Mouse (Mus musculus): ENCODE measurements around the gene Raver1. TPM values are rescaled to one million over a fixed set of nuclear protein-coding genes. Genes with fewer than 3 reads are reported as not detected.

Raver1 gene
- total RNA-seq, 2 experiments from 2014 or later = 36.1 to 37.6 TPM

DNA sequence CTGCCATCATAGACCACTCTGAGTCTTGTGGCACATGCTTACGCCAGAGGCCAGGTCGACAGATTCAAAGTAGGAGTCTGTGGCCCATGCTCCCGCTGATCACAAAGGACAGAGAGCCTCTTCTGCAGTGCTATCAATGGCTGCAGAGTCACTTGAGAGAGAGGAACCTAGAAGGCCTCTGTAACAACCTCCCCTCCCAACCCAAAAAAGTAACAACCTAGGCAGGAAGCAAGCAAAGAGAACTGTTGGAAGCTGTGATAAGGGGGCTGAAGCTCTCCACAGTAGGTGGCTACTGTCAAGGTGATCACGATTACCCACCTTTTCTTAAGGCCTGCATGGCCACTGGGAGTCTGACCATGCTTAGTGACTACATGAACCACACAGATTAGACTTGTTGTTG lies 48.2 kb downstream of the Raver1 start:
- DNase-seq (ENCODE audit: low spot score in 2 of 2) = no peak

DNA sequence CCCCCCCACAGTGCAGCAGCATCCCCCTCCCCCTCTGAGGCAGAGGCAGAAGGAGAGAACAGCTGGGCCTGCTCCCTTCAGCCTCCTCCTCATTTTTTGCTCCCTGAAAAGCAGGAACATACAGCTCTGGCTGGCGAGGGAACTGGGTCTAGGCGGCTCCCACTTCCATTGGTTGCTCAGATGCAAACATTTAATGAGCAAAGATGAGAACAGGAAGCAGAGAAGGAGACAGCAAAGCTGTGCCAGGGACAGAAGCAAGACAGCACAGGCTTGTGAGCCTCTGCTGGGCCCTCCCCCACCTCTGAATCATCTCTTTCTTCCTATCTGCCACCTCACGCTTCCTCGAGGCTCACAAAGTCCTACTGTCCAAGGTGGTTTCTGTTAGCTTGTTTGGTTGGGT lies 50.5 kb downstream of the Raver1 start:
- DNase-seq (ENCODE audit: low spot score in 2 of 2) = peak in 1 of 2 experiments; percentile 54

- DNase-seq (ENCODE audit: low spot score in 2 of 2) = no peak
These were observed 52.0 kb downstream of the Raver1 start for GRCm38 (mm10) chr9:21039779-21040178.

DNA sequence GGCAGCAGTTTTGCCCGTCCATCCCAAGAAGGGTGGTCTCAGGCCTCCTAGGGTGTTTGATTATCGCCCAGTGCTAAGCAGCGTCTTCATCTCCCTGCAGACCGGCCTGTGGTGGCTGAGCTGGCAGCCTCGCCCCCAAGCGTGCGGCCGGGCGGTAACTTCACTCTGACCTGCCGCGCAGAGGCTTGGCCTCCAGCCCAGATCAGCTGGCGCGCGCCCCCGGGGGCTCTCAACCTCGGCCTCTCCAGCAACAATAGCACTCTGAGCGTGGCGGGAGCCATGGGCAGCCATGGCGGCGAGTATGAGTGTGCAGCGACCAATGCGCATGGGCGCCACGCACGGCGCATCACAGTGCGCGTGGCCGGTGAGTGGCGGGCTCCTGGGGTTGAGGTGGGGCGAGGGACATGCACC lies 54.3 kb downstream of the Raver1 start:
- DNase-seq (ENCODE audit: low spot score in 2 of 2) = peak; percentile 59 to 68

DNA sequence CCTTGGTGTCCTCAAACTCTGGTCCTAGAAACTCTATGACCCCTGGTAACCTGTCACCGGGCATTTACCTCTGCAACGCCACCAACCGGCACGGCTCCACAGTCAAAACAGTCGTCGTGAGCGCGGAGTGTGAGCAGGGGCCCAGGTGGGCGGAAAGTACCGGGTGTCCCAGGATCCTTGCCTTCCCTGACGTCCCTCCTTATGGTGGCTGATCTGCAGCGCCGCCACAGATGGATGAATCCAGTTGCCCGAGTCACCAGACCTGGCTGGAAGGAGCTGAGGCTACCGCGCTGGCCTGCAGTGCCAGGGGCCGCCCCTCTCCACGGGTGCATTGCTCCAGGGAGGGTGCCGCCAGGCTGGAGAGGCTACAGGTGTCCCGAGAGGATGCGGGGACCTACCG lies 55.1 kb downstream of the Raver1 start:
- DNase-seq (ENCODE audit: low spot score in 2 of 2) = peak in 1 of 2 experiments; percentile 46

- DNase-seq (ENCODE audit: low spot score in 2 of 2) = peak; percentile 22 to 24
These were observed 55.6 kb downstream of the Raver1 start for GRCm38 (mm10) chr9:21036161-21036560.

GRCm38 (mm10) chr9:21035586-21035985 lies 56.2 kb downstream of the Raver1 start:
- DNase-seq (ENCODE audit: low spot score in 2 of 2) = peak in 1 of 2 experiments; percentile 27

GRCm38 (mm10) chr9:21034481-21035085 lies 57.2 kb downstream of the Raver1 start:
- DNase-seq (ENCODE audit: low spot score in 2 of 2) = peak; percentile 23 to 36

DNA sequence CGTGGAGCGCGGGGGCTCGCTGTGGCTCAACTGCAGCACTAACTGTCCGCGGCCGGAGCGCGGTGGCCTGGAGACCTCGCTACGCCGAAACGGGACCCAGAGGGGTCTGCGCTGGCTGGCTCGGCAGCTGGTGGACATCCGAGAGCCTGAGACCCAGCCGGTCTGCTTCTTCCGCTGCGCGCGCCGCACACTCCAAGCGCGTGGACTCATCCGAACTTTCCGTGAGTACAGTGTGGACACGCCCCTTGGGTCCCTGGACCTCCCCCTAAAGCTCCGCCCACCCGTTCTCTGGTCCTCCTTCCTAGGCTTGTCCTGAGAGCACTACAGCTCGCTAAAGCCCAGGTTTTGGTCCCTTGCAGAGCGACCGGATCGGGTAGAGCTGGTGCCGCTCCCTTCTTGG lies 58.7 kb downstream of the Raver1 start:
- peak; percentile 62 to 70 for DNase-seq (ENCODE audit: low spot score in 2 of 2)

GRCm38 (mm10) chr9:21032491-21032890 lies 59.3 kb downstream of the Raver1 start:
- DNase-seq (ENCODE audit: low spot score in 2 of 2) = no peak

DNA sequence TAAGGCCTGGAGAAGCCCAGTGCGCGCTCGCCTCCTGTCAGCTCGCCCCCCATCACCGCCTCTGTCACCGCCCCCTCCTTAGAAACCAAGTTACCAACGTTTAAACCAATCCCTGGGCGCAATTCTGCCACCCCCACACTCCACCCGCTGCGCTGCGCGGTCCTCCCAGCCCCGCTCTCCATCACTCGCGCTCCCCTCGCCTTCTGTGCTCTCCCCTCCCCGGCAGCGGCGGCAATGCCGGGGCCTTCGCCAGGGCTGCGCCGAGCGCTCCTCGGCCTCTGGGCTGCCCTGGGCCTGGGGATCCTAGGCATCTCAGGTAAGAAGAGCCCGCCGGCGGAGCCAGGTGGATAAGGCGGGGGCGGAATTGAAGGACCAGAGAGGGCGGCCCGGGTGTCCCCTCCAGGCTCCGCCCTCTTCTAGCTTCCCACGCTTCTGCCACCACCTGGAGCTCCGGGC lies 59.9 kb downstream of the Raver1 start, which contains the start of gene Icam5:
Icam5 (plus strand) TSS at position 178 of the 456 bp plus-strand sequence.
- peak; percentile 78 to 81 for DNase-seq (ENCODE audit: low spot score in 2 of 2)

DNA sequence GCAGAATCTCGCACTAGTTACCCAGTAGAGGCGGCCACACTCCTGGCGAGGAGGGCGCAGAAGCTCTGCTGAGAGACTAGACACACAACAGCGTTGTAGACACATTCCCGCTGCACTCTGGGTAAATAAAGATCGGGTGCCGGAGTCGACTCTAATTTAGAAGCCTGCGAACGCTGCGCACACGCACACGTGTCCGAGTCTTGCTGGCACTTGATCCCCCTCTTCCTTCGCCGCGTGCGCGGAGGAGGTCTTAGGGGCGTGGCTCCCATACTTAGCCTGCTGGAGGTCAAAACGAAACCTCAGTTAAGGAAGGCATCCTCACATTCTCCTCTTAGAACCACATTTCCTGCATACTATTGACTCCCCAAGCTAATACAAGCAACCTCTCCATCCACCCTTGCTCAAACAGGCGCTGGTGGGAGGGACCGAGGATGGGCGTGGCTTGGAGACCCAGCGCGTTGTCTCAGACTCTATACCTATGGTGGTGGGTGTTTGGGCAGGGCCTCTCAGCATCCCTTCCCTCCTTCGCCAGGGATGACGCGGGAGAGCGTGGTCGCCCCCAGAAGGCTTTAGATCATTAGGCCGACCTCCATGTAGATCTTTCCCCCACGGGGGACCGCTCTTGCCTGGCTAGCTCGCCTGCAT lies 60.4 kb downstream of the Raver1 start:
- peak; percentile 65 to 74 for DNase-seq (ENCODE audit: low spot score in 2 of 2)

- DNase-seq (ENCODE audit: low spot score in 2 of 2) = peak; percentile 82 to 88
These were observed 61.0 kb downstream of the Raver1 start for GRCm38 (mm10) chr9:21030781-21031250.

- no peak for DNase-seq (ENCODE audit: low spot score in 2 of 2)
These were observed 61.7 kb downstream of the Raver1 start for GRCm38 (mm10) chr9:21030055-21030600.

GRCm38 (mm10) chr9:21029291-21030054 lies 62.3 kb downstream of the Raver1 start, which contains the start of gene Icam4:
Gene Icam4, plus strand, starts transcription at chr9:21029373.
- DNase-seq (ENCODE audit: low spot score in 2 of 2) = peak; percentile 81 to 85

DNA sequence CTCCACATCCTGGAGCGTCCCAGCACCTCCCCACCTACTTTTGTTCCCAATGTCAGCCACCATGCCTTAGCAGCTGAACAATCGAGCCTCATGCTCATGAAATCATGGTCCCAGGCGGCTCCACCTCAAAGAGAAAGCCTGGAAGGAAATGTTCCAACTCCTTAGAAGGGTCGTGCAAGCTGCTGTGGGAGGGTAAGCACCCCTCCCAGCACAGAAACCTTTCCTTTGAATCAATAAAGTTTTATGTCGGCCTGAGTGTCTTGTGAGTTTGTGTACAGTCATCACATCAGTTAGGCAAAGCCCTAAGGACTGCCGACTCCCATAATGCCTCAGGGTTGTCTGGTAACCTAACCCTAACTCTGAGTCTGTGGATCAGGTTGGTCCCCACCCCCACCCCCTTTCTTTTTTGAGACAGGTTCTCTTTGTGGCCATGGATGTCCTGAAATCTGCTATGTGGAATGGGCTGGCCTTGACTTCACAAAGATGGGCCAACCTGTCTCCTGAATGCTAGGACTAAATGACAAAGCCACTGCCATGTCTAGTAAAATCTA lies 63.2 kb downstream of the Raver1 start:
- no peak for DNase-seq (ENCODE audit: low spot score in 2 of 2)

- no peak for DNase-seq (ENCODE audit: low spot score in 2 of 2)
These were observed 64.0 kb downstream of the Raver1 start for GRCm38 (mm10) chr9:21027774-21028290.

DNA sequence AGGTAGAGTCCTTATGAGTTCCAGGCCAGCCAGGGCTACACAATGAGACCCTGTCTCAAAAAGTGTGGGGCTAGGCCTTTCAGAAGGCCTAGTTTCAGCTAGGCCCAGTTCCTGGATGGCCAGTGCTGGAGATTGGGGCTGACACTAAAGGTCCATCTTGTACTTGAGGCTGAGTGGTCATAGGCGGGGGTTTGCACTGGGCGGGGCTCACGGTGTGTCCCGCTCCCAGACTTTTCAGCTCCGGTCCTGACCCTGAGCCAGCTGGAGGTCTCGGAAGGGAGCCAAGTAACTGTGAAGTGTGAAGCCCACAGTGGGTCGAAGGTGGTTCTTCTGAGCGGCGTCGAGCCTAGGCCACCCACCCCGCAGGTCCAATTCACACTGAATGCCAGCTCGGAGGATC lies 65.0 kb downstream of the Raver1 start:
- DNase-seq (ENCODE audit: low spot score in 2 of 2) = no peak

- no peak for DNase-seq (ENCODE audit: low spot score in 2 of 2)
These were observed 66.5 kb downstream of the Raver1 start for GRCm38 (mm10) chr9:21025258-21025810.

Data from layer of hippocampus, postnatal 10 days (tissue).